Mouse (Mus musculus) intestine, embryonic 15.5 days (tissue): ENCODE results near the gene Prkcsh. TPM values are rescaled to one million over a fixed set of nuclear protein-coding genes. Genes with fewer than 3 reads are reported as not detected.
A peak's percentile ranks its signal among the peaks of the same experiment; 100 is the strongest.

ENCODE experiments used
- ATAC-seq: fragments of 200-750 bp; cut with Nextera tagmentation; 2 replicates; pipeline ENCODE4 v1.8.0; 2017; ENCODE audit warnings: moderate TSS enrichment, moderate library complexity
- H3K27ac ChIP-seq: fragments of 300-500 bp; sonication (generic); 2 replicates; pipeline ENCODE4 v1.5.1; 2015; ENCODE audit warnings: mild to moderate bottlenecking, inconsistent platforms
- H3K27me3 ChIP-seq: fragments of 300-500 bp; sonication (generic); replicated peaks from 2 replicates; pipeline ENCODE4 v1.6.1; 2015; ENCODE audit warnings: inconsistent platforms
- H3K36me3 ChIP-seq: fragments of 300-500 bp; sonication (generic); 2 replicates; pipeline ENCODE4 v1.6.1; 2015; ENCODE audit warnings: inconsistent platforms
- H3K4me1 ChIP-seq: fragments of 300-500 bp; sonication (generic); replicated peaks from 2 replicates; pipeline ENCODE4 v1.6.1; 2015; ENCODE audit warnings: inconsistent platforms
- H3K4me2 ChIP-seq: fragments of 300-500 bp; sonication (generic); replicated peaks from 2 replicates; pipeline ENCODE4 v1.6.1; 2015; ENCODE audit warnings: mild to moderate bottlenecking, inconsistent platforms
- H3K4me3 ChIP-seq: fragments of 300-500 bp; sonication (generic); replicated peaks from 2 replicates; pipeline ENCODE4 v1.5.1; 2015; ENCODE audit warnings: inconsistent platforms
- H3K9ac ChIP-seq: fragments of 300-500 bp; sonication (generic); 2 replicates; pipeline ENCODE4 v1.6.1; 2015; ENCODE audit warnings: inconsistent platforms
- H3K9me3 ChIP-seq: fragments of 300-500 bp; sonication (generic); 2 replicates; pipeline ENCODE4 v1.6.1; 2016; ENCODE audit warnings: inconsistent platforms
- WGBS: fragments of 180-500 bp; shearing (Covaris S2); methylation state at CpG from one replicate; pipeline ENCODE4 v1.1.7; 2015; 5-methylcytosine and 5-hydroxymethylcytosine counted together
- polyA plus RNA-seq: library from polyadenylated mRNA; unstranded; fragments of >200 nt; fragmentation: Nextera tagmentation; extraction: Ambion mirVana; gene quantifications from 2 replicates; pipeline ENCODE4 v1.2.1, GENCODE M21; 2015

Gene Prkcsh
- polyA plus RNA-seq, 1 experiment from 2014 or later: 105 TPM

DNA sequence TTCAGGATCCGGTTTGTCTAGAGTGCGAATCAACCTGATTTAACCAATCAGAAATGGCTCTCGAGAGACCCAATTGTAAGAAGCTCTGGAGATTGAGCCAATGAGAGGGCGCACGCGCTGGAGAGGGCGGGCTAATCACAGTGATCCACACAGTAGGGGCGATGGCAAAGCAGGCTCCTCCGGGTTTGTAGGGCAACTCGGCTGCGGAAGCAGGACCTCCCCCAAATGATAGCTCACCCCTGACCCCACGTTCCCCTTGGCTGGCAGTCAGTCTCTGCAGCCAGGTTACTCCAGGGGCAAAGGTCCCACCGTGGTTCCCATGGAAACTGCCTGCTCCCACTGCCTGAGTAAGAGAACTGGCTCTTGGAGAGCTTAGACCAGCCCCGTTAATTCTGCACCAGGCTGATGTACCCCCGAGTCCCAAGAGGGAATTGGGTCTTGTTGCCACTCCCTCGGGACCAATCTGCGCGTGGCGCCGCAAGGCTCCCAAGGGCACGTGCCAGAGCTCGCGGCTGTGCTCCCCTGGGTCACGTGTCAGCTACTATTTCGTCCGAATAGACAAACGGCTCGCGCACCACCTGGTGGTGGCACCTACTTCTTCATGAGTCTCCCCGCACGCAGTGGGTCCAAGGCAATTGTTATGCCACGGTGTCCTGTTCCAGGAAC, 51.9 kb downstream of the Prkcsh start:
- peaks cover 54% of the 10 kb centered on the region for H3K27me3 ChIP-seq
- H3K4me3 ChIP-seq: peak overlapping the region; percentile 17; the same call in 1 of the 2 replicates
- no peak overlapping the region for H3K27ac ChIP-seq
- no peak overlapping the region for H3K9ac ChIP-seq
- H3K4me2 ChIP-seq: peak overlapping the region; percentile 53
- H3K9me3 ChIP-seq: no peaks in the 10 kb centered on the region
- peaks cover 22% of the 10 kb centered on the region for H3K36me3 ChIP-seq
- WGBS: 2% methylated on average over 32 of the region's 32 CpGs
- ATAC-seq: peak; percentile 55
- H3K4me1 ChIP-seq: peaks cover 33% of the 10 kb centered on the region

DNA sequence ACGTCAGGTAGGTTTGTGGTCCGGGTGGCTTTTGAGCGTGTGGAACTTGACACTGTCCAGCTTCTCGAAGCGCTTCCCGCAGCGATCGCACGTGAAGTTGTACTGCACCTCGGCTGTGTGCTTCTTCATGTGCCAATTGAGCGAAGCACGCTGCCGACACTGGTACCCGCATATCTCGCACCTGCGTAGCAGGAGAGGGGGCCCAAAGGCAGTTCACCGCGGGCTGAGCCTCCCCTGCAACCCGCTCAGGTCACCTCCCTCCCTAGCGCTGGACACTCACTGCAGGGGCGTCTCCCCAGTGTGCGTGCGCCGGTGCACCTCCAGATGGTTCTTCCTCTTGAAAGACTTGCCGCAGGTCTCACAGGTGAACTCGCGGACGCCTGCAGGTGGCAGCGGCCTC, 53.1 kb downstream of the Prkcsh start:
- 31% methylated on average over 29 of the region's 29 CpGs for WGBS
- Histone ChIP-seq H3K27me3 (peaks cover 43% of the 10 kb centered on the region), H3K4me2 (no peak overlapping the region), H3K4me3 (no peak overlapping the region), H3K4me1 (peaks cover 23% of the 10 kb centered on the region), H3K27ac (no peak overlapping the region), H3K36me3 (peaks cover 23% of the 10 kb centered on the region), H3K9ac (no peak overlapping the region), H3K9me3 (no peaks in the 10 kb centered on the region)
- ATAC-seq: no peak

DNA sequence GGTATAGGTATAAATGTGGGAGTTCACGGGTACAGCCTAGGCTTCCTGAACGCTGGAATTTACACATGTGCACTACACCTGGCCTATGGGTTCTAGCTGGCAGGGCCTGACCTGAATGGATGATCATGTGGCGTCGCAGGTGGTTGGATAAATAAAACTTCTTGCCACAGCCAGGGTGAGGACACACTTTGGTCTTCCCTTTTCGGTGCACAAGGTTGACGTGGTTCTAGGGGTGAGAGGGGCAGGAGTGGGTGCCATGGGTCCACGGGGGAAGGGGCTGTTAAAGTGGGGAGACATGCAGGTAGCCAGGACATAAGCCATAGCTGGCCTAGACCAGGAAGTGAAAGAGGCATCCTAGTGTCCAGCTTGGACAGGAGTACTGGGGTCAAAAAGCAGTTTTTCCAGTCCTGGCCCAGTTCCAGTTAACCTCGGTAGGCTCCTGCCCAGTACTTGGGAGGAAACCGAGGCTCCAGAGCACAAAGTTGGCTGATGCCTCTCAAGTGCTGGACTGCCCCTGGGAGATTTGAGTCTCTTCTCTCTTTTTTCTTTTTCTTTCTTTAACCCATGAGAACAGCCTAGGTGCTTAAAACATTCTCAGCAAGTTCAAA, 53.8 kb downstream of the Prkcsh start:
- Histone ChIP-seq H3K9me3 (no peaks in the 10 kb centered on the region), H3K4me1 (peaks cover 16% of the 10 kb centered on the region), H3K9ac (no peak overlapping the region), H3K4me2 (no peak overlapping the region), H3K27me3 (peaks cover 36% of the 10 kb centered on the region), H3K27ac (no peak overlapping the region), H3K4me3 (no peak overlapping the region), H3K36me3 (peaks cover 25% of the 10 kb centered on the region)
- WGBS: 70% methylated on average over 9 of the region's 9 CpGs
- ATAC-seq: no peak; the same call in 1 of the 2 replicates

DNA sequence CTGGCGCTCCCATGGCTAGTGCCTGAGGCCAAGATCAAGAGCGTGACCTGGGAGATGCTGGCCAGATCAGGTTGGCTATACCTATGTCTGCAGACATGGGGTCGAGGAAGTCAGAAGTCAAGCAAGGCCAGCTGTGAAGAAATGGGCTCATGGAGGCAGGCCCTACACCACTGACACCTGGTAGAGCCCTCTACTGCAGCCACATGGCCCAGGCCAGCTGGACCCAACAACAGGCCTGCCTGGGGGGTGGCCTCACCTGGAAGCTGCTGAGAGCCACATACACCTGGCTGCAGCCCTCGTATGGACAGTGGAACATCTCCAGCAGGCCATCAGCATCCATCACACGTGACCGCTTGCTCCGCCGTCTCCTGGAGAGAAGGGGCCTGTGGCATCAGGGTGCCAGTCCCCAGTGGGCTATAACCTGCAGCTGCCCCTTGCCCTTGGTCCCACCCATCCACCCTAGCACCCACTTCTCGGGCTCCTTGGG, 54.5 kb downstream of the Prkcsh start:
- WGBS: 92% methylated on average over 9 of the region's 9 CpGs
- ATAC-seq: no peak
- Histone ChIP-seq H3K4me3 (no peak overlapping the region), H3K27ac (no peak overlapping the region), H3K4me1 (peaks cover 10% of the 10 kb centered on the region; the same call in 1 of the 2 replicates), H3K36me3 (peaks cover 25% of the 10 kb centered on the region), H3K4me2 (no peak overlapping the region), H3K9me3 (no peaks in the 10 kb centered on the region), H3K27me3 (peaks cover 29% of the 10 kb centered on the region), H3K9ac (no peak overlapping the region)

DNA sequence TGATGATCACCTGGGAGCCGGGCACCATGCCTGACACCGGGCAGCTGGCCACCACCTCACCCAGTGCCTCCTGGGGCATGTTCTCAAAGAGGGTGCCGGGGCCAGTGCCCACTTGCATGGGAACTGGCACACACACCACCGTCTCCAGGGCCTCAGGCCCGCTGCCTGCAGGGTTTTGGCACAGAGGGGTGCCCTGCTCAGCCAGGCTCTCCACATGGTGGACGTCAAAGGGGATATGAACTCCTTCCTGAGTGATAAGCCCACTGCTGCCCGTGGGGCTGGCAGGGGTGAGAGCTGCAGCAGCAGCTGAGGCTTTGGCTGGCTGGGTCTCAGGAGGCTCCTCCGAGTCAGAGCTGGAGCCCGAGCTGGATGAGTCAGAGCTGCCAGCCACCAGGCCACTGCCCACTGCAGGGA, 55.4 kb downstream of the Prkcsh start:
- WGBS: 91% methylated on average over 9 of the region's 9 CpGs
- no peak overlapping the region for H3K4me2 ChIP-seq
- H3K9ac ChIP-seq: no peak overlapping the region

DNA sequence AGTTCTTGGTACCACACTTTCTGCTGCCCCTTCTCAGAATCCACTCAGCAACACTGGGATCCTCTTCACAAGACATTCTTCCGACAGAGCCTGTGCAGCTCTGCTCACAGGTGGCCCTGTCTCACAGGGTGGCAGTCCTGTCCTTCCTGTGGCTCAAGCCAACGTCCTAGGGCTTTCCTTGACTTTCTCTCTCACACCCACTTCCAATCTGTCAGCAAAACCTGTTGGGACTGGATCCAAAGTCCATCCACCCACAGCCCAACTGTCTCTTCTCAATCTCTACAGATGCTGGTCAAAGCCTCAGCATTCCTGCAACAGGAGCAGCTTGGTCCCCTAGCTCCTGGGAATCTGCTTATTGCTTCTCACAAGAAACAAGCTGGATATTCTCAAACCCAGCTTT, 58.7 kb downstream of the Prkcsh start:
- no peak overlapping the region for H3K9ac ChIP-seq
- peaks cover 46% of the 10 kb centered on the region for H3K36me3 ChIP-seq
- no peaks in the 10 kb centered on the region for H3K9me3 ChIP-seq
- H3K27me3 ChIP-seq: no peaks in the 10 kb centered on the region
- H3K4me3 ChIP-seq: no peak overlapping the region
- 86% methylated on average over 2 of the region's 2 CpGs for WGBS
- ATAC-seq: no peak
- H3K4me1 ChIP-seq: no peaks in the 10 kb centered on the region
- H3K4me2 ChIP-seq: no peak overlapping the region
- H3K27ac ChIP-seq: no peak overlapping the region

More for the DNA sequence above, 55.4 kb downstream of the Prkcsh start:
- H3K27me3 ChIP-seq: peaks cover 24% of the 10 kb centered on the region; the same call in 1 of the 2 replicates
- ATAC-seq: no peak
- H3K9me3 ChIP-seq: no peaks in the 10 kb centered on the region
- no peak overlapping the region for H3K4me3 ChIP-seq
- H3K27ac ChIP-seq: no peak overlapping the region
- H3K36me3 ChIP-seq: peaks cover 25% of the 10 kb centered on the region
- peaks cover 8% of the 10 kb centered on the region; the same call in 1 of the 2 replicates for H3K4me1 ChIP-seq

Other genes starting within 250 kb of the Prkcsh start
- 94.2 and 107 TPM in 2 replicates for gene Spc24, start 242.5 kb upstream of the Prkcsh start, polyA plus RNA-seq
- gene Kank2, start 204.1 kb upstream of the Prkcsh start, polyA plus RNA-seq: 16.3 and 16.7 TPM in 2 replicates
- 8.2 and 12.0 TPM in 2 replicates for gene Angptl8, start 167.3 kb upstream of the Prkcsh start, polyA plus RNA-seq
- gene Dock6, start 150.2 kb upstream of the Prkcsh start, polyA plus RNA-seq: 26.9 and 30.7 TPM in 2 replicates
- gene Rab3d, start 84.6 kb upstream of the Prkcsh start, polyA plus RNA-seq: 34.6 and 41.9 TPM in 2 replicates
- gene Ccdc159, start 75.3 kb upstream of the Prkcsh start, polyA plus RNA-seq: 3.1 and 4.2 TPM in 2 replicates
- 71.7 and 81.7 TPM in 2 replicates for gene Tmem205, start 75.2 kb upstream of the Prkcsh start, polyA plus RNA-seq
- gene Plppr2, start 65.8 kb upstream of the Prkcsh start, polyA plus RNA-seq: 6.9 and 7.0 TPM in 2 replicates
- 5.2 and 5.7 TPM in 2 replicates for gene Swsap1, start 47.1 kb upstream of the Prkcsh start, polyA plus RNA-seq
- 4.0 and 4.3 TPM in 2 replicates for gene Epor, start 39.3 kb upstream of the Prkcsh start, polyA plus RNA-seq
- 1.6 and 1.7 TPM in 2 replicates for gene Rgl3, start 13.4 kb upstream of the Prkcsh start, polyA plus RNA-seq
- 0.25 and 0.50 TPM in 2 replicates for gene Ccdc151, start 172 bp upstream of the Prkcsh start, polyA plus RNA-seq
- 2.8 and 2.9 TPM in 2 replicates for gene Elavl3, start 49.2 kb downstream of the Prkcsh start, polyA plus RNA-seq
- gene Gm49318, start 68.5 kb downstream of the Prkcsh start, polyA plus RNA-seq: not detected in 2 replicates
- 9.7 and 10.6 TPM in 2 replicates for gene Zfp653, start 68.6 kb downstream of the Prkcsh start, polyA plus RNA-seq
- gene Ecsit, start 82.6 kb downstream of the Prkcsh start, polyA plus RNA-seq: 44.4 and 50.0 TPM in 2 replicates
- 281 and 303 TPM in 2 replicates for gene Cnn1, start 96.4 kb downstream of the Prkcsh start, polyA plus RNA-seq
- 143 and 157 TPM in 2 replicates for gene Elof1, start 114.4 kb downstream of the Prkcsh start, polyA plus RNA-seq
- 39.0 and 49.8 TPM in 2 replicates for gene Acp5, start 132.9 kb downstream of the Prkcsh start, polyA plus RNA-seq
- gene Pigyl, start 154.0 kb downstream of the Prkcsh start, polyA plus RNA-seq: 88.6 and 90.0 TPM in 2 replicates
- gene Zfp872, start 185.3 kb downstream of the Prkcsh start, polyA plus RNA-seq: 0.29 and 0.90 TPM in 2 replicates
- 19.3 and 23.6 TPM in 2 replicates for gene Zfp809, start 222.9 kb downstream of the Prkcsh start, polyA plus RNA-seq